Mouse (Mus musculus) adrenal gland, postnatal 25 days (tissue): Measurements from ENCODE around the gene Alpk1. TPM values are rescaled to one million over a fixed set of nuclear protein-coding genes. Genes with fewer than 3 reads are reported as not detected.
"Not testable (repeated sequence)": the region's sequence is repeated elsewhere in the genome, so short reads cannot be mapped to it uniquely, and the experiment has no call there.

Source experiments
- DNase-seq: peaks from one replicate; pipeline ENCODE4 v3.0.0; 2021; ENCODE audit warnings: mixed read lengths
- total RNA-seq: library from RNA; stranded (reverse); gene quantifications from 2 replicates; pipeline ENCODE4 v1.2.3, GENCODE M21; 2021

Gene Alpk1
- total RNA-seq, 1 experiment from 2014 or later = 12.1 TPM

DNA sequence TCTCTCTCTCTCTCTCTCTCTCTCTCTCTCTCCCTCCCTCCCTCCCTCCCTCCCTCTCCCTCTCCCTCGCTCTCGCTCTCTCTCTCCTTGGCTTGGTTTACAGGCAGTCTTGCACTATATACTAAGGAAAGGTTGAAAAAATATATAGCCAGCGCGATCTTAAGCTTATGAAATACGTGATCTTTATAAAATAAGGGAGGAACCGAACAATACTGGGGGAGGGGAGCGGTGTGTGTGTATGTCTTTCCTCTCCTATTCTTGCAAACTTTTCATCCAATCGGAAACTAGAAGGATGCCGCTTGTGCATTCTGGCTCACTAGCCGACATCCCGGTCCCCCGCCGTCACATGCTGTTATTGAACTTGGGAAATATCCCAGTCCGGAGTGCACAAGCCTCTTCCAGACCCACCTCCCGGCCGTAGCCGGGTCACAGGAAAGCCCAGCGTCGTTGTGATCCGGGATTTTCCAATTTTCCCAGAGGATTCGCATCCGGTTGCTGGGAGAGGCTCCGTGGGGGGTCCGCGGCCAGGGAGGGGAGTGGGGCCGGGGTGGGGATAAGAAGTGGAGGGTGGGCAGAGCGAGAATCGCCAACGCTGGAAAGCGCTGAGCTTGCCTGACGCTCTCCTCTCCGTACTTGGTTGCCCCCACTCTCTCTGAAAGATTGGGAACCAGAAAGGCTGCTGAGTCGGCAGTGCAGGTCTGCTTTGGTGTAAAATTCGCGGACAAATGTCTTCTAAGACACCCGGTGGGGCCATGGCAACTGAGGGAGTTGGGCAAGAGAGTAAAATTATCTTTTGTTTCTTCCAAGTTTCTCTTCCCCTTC lies 10.1 kb upstream of the Alpk1 start:
- DNase-seq = peak; percentile 18

DNA sequence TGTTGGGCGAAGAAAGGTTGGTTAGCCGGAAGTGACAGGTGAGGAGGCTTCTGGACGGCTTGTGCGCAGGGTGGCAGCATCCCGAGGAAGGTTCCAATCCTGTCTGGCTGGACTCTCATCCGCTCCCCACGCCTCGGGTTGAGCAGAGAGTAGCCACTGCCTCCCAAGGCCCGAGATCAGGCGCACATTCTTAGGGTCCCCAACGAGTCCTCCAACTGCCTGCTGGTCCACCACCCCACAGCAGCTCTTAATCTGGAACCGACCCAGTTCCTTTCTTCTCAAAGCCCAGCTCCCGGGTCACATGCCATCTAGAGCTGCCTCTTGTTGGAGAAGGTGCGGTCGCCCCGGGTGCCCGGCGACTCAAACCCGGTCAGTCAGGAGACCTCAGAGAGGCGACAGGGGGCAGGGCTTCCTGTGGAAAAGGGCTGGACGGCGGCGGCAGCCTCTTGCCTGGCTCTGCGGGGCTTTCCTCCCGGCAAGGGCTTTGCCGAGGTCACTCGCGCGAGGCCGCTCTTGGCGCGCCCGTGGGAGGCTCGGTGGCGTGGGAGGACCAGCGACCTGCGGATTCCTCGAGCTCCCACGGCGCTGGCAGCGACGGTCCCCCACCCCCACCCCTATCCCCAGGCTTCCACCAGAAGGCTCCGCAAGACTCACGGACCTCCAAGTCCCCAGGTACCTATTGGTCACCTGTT lies 9.3 kb upstream of the Alpk1 start, which contains the start of gene Tifa:
Tifa (plus strand) TSS at position 306 of the 692 bp plus-strand sequence.
- peak; percentile 68 for DNase-seq

DNA sequence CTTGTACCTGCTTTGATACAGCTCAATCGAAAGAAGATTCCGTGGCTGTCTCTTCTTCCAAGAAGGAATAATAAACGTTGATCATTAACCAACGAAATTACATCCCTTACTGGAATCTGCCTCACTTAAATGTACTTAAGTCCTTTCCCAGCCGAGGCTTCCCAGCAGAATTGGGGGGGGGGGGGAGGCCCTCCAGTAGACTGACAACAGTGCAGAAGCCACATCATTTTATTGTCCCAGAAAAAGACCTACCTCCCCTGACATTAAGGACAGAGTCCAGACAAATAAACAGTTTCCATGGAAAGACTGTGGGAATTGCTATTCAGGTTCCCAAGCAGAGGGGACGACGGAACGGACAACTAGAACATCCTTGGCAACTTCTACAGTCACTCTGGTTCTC lies 8.6 kb upstream of the Alpk1 start:
- no peak for DNase-seq

DNA sequence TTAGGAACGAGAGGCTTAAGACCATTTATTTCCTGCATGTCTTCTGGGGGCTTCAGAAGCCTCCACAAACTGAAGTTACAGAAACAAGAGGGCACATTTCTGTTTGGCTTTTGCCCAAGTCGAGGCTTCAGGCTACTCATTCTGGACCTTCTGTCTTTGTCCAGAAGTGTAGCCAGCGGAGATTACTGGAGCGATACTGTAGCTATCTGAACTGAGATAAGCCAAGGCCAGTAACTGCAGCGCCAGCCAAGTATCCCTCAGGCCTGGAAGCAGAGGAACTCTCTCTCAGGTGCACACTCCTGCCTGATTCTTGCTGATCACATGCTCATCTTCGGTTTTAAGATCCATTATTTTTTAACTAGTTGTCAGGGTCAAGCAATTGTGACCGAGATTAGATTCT lies 7.7 kb upstream of the Alpk1 start:
- peak; percentile 7 for DNase-seq

DNA sequence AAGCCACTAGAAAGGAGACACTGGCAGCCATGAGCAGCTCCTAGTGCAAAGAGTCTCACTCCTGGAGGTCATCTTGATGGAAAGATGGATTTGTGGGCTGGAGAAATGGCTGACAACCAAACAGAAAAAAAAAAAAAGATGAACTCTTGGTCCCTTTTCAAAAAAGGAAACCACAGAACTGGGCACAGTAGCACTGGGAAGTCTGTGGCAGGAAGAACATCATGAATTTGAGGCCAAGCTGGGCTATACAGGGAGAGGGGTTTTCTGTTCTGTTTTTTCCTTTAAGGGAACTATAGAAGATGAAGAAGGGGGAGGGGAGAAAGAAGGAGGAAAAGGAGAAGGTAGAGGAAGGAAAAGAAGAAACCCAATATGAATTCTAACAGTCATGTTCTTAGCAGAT lies 6.7 kb upstream of the Alpk1 start:
- no peak for DNase-seq

DNA sequence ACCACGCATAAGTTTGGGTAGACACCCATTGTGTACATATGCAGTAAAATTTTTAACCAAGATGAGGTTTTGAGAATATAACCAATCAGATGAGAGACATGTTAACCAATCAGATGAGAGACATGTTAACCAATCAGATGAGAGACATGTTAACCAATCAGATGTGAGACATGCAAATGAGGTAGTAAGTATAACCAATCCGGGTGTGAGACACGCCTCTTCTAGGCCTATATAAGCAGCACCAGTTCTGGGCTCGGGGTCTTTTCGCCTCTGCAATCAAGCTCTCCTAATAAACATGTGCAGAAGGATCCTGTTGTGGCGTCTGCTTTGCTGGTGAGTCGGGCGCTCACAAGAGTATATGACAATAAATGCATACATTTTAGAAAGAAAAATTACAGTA lies 3.4 kb upstream of the Alpk1 start:
- not testable (repeated sequence) for DNase-seq

DNA sequence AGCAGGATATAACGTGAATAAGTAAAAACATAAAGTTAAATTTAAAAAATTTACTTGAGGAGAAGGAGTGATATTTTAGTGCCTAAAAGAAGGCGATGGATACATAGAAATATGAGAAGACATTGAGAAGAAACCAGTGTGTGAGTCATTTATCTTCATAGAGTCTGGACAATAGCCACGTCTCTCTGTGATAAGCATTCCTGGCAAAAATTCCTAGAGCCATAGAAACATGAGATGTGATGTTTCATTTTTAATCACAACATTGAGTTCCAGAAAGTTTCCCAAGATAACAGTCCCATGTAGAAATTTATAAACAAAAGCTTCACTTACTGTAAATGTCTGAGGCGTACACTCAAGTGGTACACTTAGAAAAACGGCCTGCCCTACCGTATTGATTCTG lies 2.6 kb upstream of the Alpk1 start:
- DNase-seq = no peak

DNA sequence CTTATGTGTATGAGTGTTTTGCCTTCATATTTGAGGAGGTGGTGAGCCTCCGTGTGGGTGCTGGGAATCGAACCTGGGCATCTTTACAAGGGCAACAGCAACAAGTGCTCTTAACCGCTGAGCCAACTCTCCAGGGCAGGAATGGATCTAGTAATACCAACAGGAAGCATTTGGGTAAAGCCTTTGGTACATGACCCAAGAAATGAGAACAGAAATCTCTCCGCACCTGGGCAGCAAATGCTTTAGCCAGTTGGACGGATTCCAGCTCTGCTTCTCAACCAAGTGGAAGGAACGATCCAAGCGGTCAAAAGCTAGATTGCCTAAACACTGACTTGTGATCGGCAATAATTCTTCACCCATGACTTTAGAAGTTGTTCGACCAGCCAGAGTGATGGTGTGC lies 594 bp upstream of the Alpk1 start:
- no peak for DNase-seq

DNA sequence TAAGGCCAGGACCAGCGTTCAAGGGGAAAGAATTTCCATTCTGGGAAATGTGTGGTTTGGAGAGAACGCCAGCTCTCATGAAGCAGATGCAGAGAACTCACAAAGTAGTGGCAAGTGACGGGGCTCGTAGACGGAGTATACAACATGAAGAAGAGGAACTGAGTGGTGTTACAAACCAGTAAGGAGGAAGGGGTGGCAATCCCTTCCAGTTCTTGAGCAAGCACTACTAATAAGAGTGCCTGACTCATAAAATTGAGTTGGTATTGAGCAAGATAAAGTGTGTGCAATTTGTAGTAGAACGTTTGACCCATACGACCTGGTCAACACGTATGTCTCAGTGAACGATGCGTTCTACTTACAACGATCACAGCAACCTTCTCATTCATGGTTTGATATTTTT lies 11.2 kb downstream of the Alpk1 start:
- no peak for DNase-seq

DNA sequence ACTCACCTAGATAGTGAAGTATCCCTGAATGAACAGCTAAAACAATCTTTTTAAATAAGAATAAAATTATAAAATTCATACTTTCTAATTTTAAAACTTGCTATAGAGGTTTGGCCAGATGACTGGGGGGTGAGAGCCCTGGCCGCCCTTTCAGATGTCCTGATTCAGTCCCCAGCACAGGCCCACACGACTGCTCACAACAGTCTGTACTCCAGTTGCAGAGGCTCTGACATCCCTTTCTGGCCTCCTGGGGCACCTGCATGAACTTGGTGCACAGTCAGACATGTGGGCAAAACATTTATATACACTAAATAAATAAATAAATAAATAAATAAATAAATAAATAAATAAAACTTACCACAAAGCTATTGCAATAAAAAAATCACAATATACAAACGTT lies 14.4 kb downstream of the Alpk1 start:
- no peak for DNase-seq

DNA sequence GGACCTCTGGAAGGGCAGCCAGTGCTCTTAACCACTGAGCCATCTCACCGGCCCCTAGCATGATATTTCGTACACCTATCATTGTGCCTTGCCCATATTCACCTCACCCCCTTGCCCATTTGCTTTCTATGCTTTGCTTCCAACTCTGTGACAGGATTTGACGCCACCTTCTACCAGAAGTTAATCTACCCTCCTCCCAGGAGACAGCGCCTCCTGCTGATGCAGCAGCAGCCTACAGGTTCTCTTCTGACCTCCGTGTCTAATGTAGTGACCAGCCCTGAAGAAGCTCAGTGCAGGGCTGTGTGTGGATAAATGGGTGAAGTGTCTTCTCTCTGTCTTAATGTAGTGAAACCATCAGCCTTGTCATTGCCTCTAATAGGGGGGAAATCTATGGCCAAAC lies 15.8 kb downstream of the Alpk1 start:
- no peak for DNase-seq

DNA sequence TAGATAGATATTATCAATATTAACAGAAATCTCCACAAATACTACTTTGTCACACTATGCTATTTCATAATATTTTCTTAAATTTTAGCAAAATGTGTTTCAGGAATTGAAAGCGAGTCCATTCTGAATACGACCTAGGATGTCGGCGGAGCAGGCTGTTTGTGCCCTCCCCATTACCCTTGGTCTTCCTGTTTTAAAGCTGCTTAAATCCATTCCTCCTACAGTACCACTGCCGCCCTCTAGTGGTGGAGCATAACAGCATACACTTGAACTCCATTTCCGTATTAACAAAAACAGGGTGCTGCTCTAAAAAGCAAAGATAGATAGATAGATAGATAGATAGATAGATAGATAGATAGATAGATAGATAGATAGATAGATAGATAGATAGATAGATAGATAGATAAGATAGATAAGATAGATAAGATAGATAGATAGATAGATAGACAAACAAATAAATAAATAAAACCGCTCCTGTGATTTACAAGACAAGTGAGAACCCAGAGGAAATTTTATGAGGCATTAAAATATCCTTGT lies 17.2 kb downstream of the Alpk1 start:
- DNase-seq = peak; percentile 83

DNA sequence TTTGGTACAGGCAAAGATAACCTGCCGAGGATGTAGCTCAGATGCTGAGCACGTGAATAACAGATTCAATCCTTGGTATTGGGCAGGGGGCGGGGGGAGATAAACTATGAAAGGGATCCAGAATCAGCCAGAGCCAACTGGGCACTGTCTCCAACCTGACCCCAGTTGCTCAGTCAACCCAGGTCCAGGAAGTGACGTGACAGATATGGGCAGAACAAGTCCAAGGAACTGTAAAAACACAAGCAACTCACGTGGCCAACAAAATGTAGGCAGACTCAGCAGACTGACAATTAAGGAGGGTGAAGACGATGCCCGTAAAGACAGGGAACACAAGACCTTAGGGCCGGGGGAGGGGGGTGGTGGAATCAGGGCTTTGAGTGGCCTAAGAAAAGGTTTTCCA lies 17.9 kb downstream of the Alpk1 start:
- no peak for DNase-seq

DNA sequence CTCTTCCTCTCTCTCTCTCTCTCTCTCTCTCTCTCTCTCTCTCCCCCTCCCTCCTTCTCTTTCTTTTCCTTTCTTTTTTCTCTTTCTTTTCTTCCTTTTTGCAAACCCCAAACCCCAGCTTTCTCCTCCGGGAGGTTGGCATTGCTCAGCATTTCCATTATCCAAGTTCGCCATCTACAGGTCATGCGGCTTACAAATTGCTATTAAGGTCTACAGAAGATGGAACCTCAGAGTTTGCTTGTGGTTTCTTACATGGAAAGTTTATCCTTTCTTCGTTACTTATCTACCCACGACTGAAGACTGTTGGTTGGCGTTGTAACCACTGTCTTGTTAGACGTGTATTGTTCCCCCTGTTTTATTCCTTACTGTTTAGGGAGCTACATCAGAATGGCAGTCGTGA lies 21.1 kb downstream of the Alpk1 start:
- DNase-seq = peak; percentile 21

DNA sequence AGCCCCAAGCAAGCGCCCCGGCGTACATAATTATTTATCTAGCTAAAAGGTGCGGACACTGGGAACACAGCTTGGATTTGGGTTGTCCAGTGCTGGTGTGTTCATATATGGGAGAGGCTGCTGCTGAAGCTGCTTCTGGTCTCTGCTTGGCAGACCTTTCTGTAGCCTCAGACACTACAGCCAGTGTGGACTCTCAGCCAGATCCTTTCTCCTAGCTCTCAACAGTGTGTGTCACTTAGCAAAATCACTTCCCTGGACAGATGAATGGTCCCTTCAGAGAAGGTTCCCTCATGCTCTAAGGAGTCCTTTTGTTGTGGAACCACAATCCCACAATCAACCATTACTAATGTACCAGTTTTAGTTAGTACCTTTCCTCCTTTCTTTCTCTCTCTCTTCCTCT lies 21.5 kb downstream of the Alpk1 start:
- DNase-seq = no peak

DNA sequence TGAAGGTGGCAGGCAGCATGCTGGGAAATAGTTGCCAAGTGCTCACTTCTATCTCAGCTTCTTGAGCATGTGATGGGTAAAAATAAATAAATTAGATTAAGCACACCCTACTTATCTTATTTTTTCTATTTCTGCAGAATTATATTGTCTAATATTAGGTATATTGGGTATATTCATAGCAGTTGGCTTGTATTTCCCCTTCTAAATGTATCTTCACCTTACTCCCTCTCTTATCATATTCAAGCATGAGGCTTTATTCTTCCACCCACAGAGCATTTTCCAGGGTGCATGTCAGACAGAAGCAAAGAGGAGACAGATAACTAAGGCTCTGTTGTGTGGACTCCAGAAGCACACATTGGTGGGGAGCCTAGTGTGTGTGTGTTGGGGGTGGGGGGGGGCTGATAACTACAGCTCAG lies 22.4 kb downstream of the Alpk1 start:
- DNase-seq = no peak

DNA sequence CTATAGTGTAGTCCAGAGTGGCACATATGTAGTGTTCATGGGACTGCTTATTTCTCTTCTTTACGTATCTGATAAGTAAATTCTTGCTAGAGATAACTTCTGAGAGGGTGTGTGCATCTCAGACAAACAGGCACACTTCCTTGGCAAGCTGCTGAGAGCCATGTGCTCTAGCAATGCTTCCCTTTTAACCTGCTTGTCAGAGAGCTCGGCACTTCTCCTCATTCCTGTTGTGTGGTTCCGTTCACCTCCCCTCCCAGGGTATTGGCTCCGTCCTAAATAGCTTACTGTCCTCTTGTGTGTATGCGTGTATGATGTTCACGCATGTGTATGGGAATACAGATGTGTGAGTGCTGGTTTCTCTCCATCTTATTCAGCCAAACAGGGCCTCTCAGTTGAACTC lies 23.9 kb downstream of the Alpk1 start:
- no peak for DNase-seq

DNA sequence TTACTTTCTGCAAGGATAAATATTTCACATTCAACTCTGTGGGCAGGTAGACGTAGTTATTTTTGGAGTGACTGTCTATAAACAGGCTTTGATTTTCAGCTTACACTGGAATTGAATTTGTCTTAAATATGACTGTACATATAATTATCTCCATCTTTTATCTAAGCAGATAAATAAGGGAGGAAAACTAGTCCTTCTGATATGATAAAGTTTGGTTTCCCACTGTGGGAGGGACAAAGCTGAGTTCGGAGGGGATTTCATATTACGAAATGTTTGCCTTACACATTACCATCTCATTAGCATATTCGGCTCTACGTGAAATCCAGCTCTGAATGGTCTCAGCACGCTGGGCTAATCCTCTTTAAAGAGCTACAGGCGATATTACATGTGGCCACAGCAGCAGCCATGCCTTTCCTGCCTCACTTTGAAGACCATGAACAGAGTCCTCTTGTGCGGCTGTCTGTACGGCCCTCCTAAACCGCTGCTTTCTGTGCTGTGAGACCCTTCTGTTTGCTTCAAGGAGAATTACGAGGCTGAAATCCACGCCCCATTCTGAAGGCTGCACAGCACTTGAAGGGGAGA lies 30.3 kb downstream of the Alpk1 start:
- DNase-seq = no peak

DNA sequence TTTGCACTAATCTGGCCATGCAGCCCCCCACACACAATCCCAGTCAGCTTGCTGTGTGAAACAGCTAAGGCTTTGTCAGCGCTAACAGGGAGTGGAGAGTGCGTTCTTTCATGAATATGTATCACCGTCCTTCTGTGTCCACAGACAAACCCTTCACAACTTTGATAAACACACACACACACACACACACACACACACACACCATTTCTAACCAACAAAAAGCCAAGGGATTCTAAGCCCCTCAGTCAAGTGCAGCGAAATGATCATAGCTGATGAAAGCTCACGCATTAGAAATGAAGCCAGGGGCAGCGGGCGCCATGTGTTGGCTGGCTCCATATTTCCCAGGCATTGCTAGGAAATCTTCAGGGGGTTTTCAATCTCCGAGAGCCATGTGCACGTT lies 31.1 kb downstream of the Alpk1 start:
- no peak for DNase-seq

DNA sequence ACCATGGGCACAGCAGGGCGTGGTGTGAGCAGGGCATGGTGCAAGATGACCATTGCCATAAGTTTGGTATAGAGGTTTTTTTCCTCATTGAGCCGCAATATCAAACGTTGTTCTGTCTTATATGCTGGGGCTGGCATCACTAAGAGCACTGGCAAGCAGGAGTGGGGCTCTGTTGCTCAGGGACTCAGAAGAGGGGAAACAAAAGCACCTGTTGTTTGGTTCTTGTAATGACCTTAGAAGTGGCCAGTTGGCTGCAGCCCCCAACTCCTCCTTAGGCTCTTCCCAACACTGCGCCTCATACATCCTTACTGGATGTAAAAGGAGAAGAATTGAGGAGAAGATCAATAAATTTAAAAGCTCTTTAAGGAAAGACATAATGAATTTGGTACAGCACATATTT lies 31.7 kb downstream of the Alpk1 start:
- no peak for DNase-seq

DNA sequence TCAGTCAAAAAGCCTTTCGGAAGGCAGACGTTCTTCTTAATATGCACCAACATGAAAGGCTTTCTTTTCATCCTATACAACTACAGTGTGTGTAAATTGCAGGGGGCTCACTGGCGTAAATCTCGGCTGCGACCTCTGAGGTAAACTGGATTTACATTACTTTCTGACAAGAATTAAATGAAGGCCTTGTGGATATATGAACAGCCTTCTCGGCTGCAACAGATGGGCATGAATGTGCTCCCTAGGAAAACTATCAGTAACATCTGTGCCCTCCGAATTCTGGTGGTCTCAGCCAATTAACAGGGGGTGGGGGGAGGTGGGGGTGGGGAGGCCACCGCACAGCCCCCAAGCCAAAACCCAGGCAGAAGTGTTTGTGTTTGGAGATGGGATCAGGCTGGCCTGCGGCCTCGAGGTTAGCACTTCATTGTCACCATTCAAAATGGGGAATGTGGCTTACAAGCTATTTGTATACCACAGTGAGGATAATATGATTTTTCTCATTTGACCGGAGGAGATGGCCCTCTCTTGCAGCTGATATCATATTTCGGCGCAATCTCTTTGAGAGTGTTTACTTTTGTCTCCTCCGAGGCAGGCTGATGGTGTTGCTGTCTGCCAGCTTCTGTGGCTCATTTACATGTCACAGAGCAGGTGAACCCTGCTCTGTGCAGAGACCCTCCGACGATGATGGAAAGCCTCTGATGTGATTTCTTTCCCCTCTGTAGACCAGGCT lies 34.3 kb downstream of the Alpk1 start:
- no peak for DNase-seq

DNA sequence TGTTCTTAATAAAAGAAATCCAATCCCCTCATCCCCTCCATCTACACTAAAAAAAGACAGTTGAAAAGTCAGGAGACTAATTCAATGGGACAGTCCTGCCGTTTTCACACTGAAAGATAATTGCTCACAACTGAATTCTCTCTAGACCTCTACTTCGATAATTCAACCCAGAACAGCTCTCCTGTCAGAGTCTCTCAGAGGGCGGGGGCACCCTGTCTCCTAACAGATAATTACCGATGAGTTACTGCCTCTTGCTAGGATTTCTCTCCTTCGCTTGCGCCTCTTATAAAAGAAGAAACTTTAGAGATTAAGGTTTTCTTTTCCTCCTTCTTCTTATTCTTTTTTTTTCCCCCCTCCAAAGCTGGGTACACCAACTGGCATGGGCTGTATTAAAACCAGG lies 34.8 kb downstream of the Alpk1 start:
- no peak for DNase-seq
